Mouse (Mus musculus) heart, embryonic 11.5 days (tissue): ENCODE data around the gene Speg. TPM values are rescaled to one million over a fixed set of nuclear protein-coding genes. Genes with fewer than 3 reads are reported as not detected.

Experiments
- ATAC-seq: fragments of 200-750 bp; cut with Nextera tagmentation; replicated peaks from 2 replicates; pipeline ENCODE4 v1.8.0; 2017; ENCODE audit warnings: moderate library complexity; ENCODE audit not compliant: insufficient number of reproducible peaks, low FRiP score, low TSS enrichment
- H3K27ac ChIP-seq: fragments of 300-500 bp; sonication (generic); 2 replicates; pipeline ENCODE4 v1.5.1; 2014; ENCODE audit warnings: mild to moderate bottlenecking, low read depth, low read length
- H3K27me3 ChIP-seq: fragments of 300-500 bp; sonication (generic); 2 replicates; pipeline ENCODE4 v1.6.1; 2014; ENCODE audit warnings: mild to moderate bottlenecking, low read length, mixed read lengths; ENCODE audit not compliant: control insufficient read depth, insufficient read depth
- H3K36me3 ChIP-seq: fragments of 300-500 bp; sonication (generic); 2 replicates; pipeline ENCODE4 v1.6.1; 2014; ENCODE audit warnings: mild to moderate bottlenecking, low read length, moderate library complexity, mixed read lengths; ENCODE audit not compliant: control insufficient read depth, insufficient read depth
- H3K4me1 ChIP-seq: fragments of 300-500 bp; sonication (generic); 2 replicates; pipeline ENCODE4 v1.6.1; 2014; ENCODE audit warnings: low read length; ENCODE audit not compliant: control insufficient read depth, insufficient read depth
- H3K4me2 ChIP-seq: fragments of 300-500 bp; sonication (generic); 2 replicates; pipeline ENCODE4 v1.6.1; 2014; ENCODE audit warnings: mild to moderate bottlenecking, moderate library complexity
- H3K4me3 ChIP-seq: fragments of 300-500 bp; sonication (generic); 2 replicates; pipeline ENCODE4 v1.5.1; 2014; ENCODE audit warnings: low read depth, low read length
- H3K9ac ChIP-seq: fragments of 300-500 bp; sonication (generic); 2 replicates; pipeline ENCODE4 v1.6.1; 2014; ENCODE audit warnings: mild to moderate bottlenecking, low read depth, low read length, moderate library complexity
- H3K9me3 ChIP-seq: fragments of 300-500 bp; sonication (generic); replicated peaks from 2 replicates; pipeline ENCODE4 v1.6.1; 2016; ENCODE audit warnings: low read length; ENCODE audit not compliant: control insufficient read depth
- WGBS: fragments of 180-500 bp; shearing (Covaris S2); extraction: QIAGEN DNeasy Blood & Tissue Kit; methylation state at CpG from one replicate; pipeline ENCODE4 v1.1.7; 2014; ENCODE audit not compliant: insufficient replicate concordance; 5-methylcytosine and 5-hydroxymethylcytosine counted together
- polyA plus RNA-seq: library from polyadenylated mRNA; unstranded; fragments of >200 nt; fragmentation: Nextera tagmentation; extraction: Ambion mirVana; gene quantifications from 2 replicates; pipeline ENCODE4 v1.2.1, GENCODE M21; 2014

The Speg gene
- polyA plus RNA-seq, 1 experiment from 2014 or later, result 60.7 TPM

GRCm38 (mm10) chr1:75360112-75361031, 14.7 kb upstream of the Speg start, which contains the start of gene Des:
Gene Des (plus strand): TSS chr1:75360329.
- ATAC-seq, result peak; percentile 75
- no peaks in the 10 kb centered on the region for H3K9me3 ChIP-seq
- peaks cover 3% of the 10 kb centered on the region; the same call in 1 of the 2 replicates for H3K36me3 ChIP-seq
- H3K4me2 ChIP-seq, result peak within 1 kb of the TSS; percentile 77
- peak within 1 kb of the TSS; percentile 66 for H3K4me3 ChIP-seq
- H3K27me3 ChIP-seq, result 0 out of 2 replicates have a peak, but pooled peaks cover 9% of the 10 kb centered on the region
- peak within 1 kb of the TSS; percentile 98 for H3K27ac ChIP-seq
- peak within 1 kb of the TSS; percentile 89 for H3K9ac ChIP-seq
- 1% methylated on average over 80 of the region's 80 CpGs for WGBS
- H3K4me1 ChIP-seq, result peaks cover 42% of the 10 kb centered on the region

- Histone ChIP-seq H3K4me2 (peak overlapping the region; percentile 77), H3K27me3 (0 out of 2 replicates have a peak, but pooled peaks cover 9% of the 10 kb centered on the region), H3K4me1 (peaks cover 42% of the 10 kb centered on the region), H3K4me3 (peak overlapping the region; percentile 66), H3K9ac (peak overlapping the region; percentile 89), H3K27ac (peak overlapping the region; percentile 98), H3K9me3 (no peaks in the 10 kb centered on the region), H3K36me3 (peaks cover 3% of the 10 kb centered on the region; the same call in 1 of the 2 replicates)
- no peak for ATAC-seq
- WGBS, result 24% methylated on average over 4 of the region's 4 CpGs
These were observed 14.0 kb upstream of the Speg start for GRCm38 (mm10) chr1:75361123-75361522.

GRCm38 (mm10) chr1:75361750-75362149, 13.3 kb upstream of the Speg start:
- peak overlapping the region; percentile 77 for H3K4me2 ChIP-seq
- H3K4me3 ChIP-seq, result peak overlapping the region; percentile 66
- H3K9ac ChIP-seq, result peak overlapping the region; percentile 89

GRCm38 (mm10) chr1:75363868-75364267, 11.2 kb upstream of the Speg start:
- WGBS, result 62% methylated on average over 3 of the region's 3 CpGs
- peaks cover 32% of the 10 kb centered on the region for H3K4me1 ChIP-seq
- no peak overlapping the region for H3K4me3 ChIP-seq
- no peak for ATAC-seq
- H3K4me2 ChIP-seq, result no peak overlapping the region; the same call in 1 of the 2 replicates
- H3K27me3 ChIP-seq, result 0 out of 2 replicates have a peak, but pooled peaks cover 9% of the 10 kb centered on the region
- H3K36me3 ChIP-seq, result peaks cover 8% of the 10 kb centered on the region
- no peak overlapping the region for H3K27ac ChIP-seq
- no peak overlapping the region for H3K9ac ChIP-seq
- no peaks in the 10 kb centered on the region for H3K9me3 ChIP-seq

More at GRCm38 (mm10) chr1:75361750-75362149, 13.3 kb upstream of the Speg start:
- Histone ChIP-seq H3K36me3 (peaks cover 3% of the 10 kb centered on the region), H3K27ac (peak overlapping the region; percentile 98; the same call in 1 of the 2 replicates), H3K9me3 (no peaks in the 10 kb centered on the region), H3K4me1 (peaks cover 42% of the 10 kb centered on the region), H3K27me3 (0 out of 2 replicates have a peak, but pooled peaks cover 9% of the 10 kb centered on the region)
- WGBS, result 20% methylated on average over 4 of the region's 4 CpGs
- ATAC-seq, result no peak

GRCm38 (mm10) chr1:75365510-75366137, 9.5 kb upstream of the Speg start:
- 79% methylated on average over 14 of the region's 14 CpGs for WGBS
- 0 out of 2 replicates have a peak, but pooled peaks cover 2% of the 10 kb centered on the region for H3K27me3 ChIP-seq
- no peak overlapping the region for H3K27ac ChIP-seq
- H3K4me2 ChIP-seq, result no peak overlapping the region
- ATAC-seq, result no peak
- H3K4me1 ChIP-seq, result peaks cover 36% of the 10 kb centered on the region
- no peak overlapping the region for H3K4me3 ChIP-seq
- H3K36me3 ChIP-seq, result peaks cover 8% of the 10 kb centered on the region
- no peaks in the 10 kb centered on the region for H3K9me3 ChIP-seq
- H3K9ac ChIP-seq, result no peak overlapping the region

GRCm38 (mm10) chr1:75369360-75369983, 5.6 kb upstream of the Speg start:
- peak overlapping the region; percentile 50 for H3K4me2 ChIP-seq
- peaks cover 8% of the 10 kb centered on the region for H3K36me3 ChIP-seq
- 31% methylated on average over 25 of the region's 25 CpGs for WGBS
- no peaks in the 10 kb centered on the region; the same call in 1 of the 2 replicates for H3K27me3 ChIP-seq
- H3K9ac ChIP-seq, result peak overlapping the region; percentile 52; the same call in 1 of the 2 replicates
- H3K4me1 ChIP-seq, result peaks cover 20% of the 10 kb centered on the region
- H3K27ac ChIP-seq, result 0 out of 2 replicates have a peak overlapping the region, but pooled peaks have one; percentile 31
- no peak for ATAC-seq
- H3K4me3 ChIP-seq, result 0 out of 2 replicates have a peak overlapping the region, but pooled peaks have one; percentile 8
- H3K9me3 ChIP-seq, result no peaks in the 10 kb centered on the region

GRCm38 (mm10) chr1:75369984-75370660, 5.0 kb upstream of the Speg start:
- WGBS, result 36% methylated on average over 13 of the region's 13 CpGs
- peak overlapping the region; percentile 31 for H3K27ac ChIP-seq
- peak overlapping the region; percentile 50 for H3K4me2 ChIP-seq
- H3K4me3 ChIP-seq, result no peak overlapping the region
- no peak for ATAC-seq
- peaks cover 26% of the 10 kb centered on the region for H3K4me1 ChIP-seq
- peaks cover 5% of the 10 kb centered on the region; the same call in 1 of the 2 replicates for H3K36me3 ChIP-seq
- no peaks in the 10 kb centered on the region; the same call in 1 of the 2 replicates for H3K27me3 ChIP-seq
- no peaks in the 10 kb centered on the region for H3K9me3 ChIP-seq
- H3K9ac ChIP-seq, result peak overlapping the region; percentile 12
